Mouse (Mus musculus) stomach, postnatal 0 days (tissue): ENCODE measurements around the gene P2rx7. TPM values are rescaled to one million over a fixed set of nuclear protein-coding genes. Genes with fewer than 3 reads are reported as not detected.
A peak's percentile ranks its signal among the peaks of the same experiment; 100 is the strongest.
"Not testable (repeated sequence)": the region's sequence is repeated elsewhere in the genome, so short reads cannot be mapped to it uniquely, and the experiment has no call there.

Experiments
- ATAC-seq: fragments of 200-750 bp; cut with Nextera tagmentation; 2 replicates; pipeline ENCODE4 v1.8.0; 2017; ENCODE audit not compliant: low FRiP score, low TSS enrichment
- DNase-seq: peaks from one replicate; pipeline ENCODE4 v3.0.0-alpha.2; 2016; ENCODE audit warnings: low spot score
- H3K27ac ChIP-seq: fragments of 300-500 bp; sonication (generic); replicated peaks from 2 replicates; pipeline ENCODE4 v1.5.1; 2014; ENCODE audit warnings: mild to moderate bottlenecking, control low read depth
- H3K27me3 ChIP-seq: fragments of 300-500 bp; sonication (generic); 2 replicates; pipeline ENCODE4 v1.6.1; 2014; ENCODE audit warnings: low read length; ENCODE audit not compliant: control insufficient read depth, insufficient read depth
- H3K36me3 ChIP-seq: fragments of 300-500 bp; sonication (generic); 2 replicates; pipeline ENCODE4 v1.6.1; 2014; ENCODE audit warnings: low read length, mixed read lengths; ENCODE audit not compliant: control insufficient read depth, insufficient read depth
- H3K4me1 ChIP-seq: fragments of 300-500 bp; sonication (generic); replicated peaks from 2 replicates; pipeline ENCODE4 v1.6.1; 2014; ENCODE audit warnings: antibody characterized with exemption; ENCODE audit not compliant: control insufficient read depth, insufficient read depth
- H3K4me2 ChIP-seq: fragments of 300-500 bp; sonication (generic); replicated peaks from 2 replicates; pipeline ENCODE4 v1.6.1; 2014; ENCODE audit warnings: low read depth, mild to moderate bottlenecking, control low read depth, moderate library complexity
- H3K4me3 ChIP-seq: fragments of 300-500 bp; sonication (generic); 2 replicates; pipeline ENCODE4 v1.5.1; 2014; ENCODE audit warnings: low read depth, low read length, control low read depth
- H3K9ac ChIP-seq: fragments of 300-500 bp; sonication (generic); 2 replicates; pipeline ENCODE4 v1.6.1; 2014; ENCODE audit warnings: mild to moderate bottlenecking, low read length, control low read depth, mixed read lengths
- H3K9me3 ChIP-seq: fragments of 300-500 bp; sonication (generic); 2 replicates; pipeline ENCODE4 v1.6.1; 2016; ENCODE audit warnings: low read length; ENCODE audit not compliant: control insufficient read depth
- CTCF ChIP-seq: IDR thresholded peaks from 2 replicates; pipeline ENCODE4 v1.5.1; 2016; ENCODE audit warnings: antibody characterized with exemption, low read depth, mild to moderate bottlenecking, moderate library complexity
- EP300 ChIP-seq: optimal IDR thresholded peaks from 2 replicates; pipeline ENCODE3; 2016; ENCODE audit warnings: antibody characterized with exemption
- WGBS: fragments of 180-500 bp; shearing (Covaris S2); extraction: QIAGEN DNeasy Blood & Tissue Kit; methylation state at CpG from one replicate; pipeline ENCODE4 v1.1.7; 2014; 5-methylcytosine and 5-hydroxymethylcytosine counted together
- polyA plus RNA-seq: library from polyadenylated mRNA; unstranded; fragments of >200 nt; fragmentation: Nextera tagmentation; extraction: Ambion mirVana; gene quantifications from 2 replicates; pipeline ENCODE4 v1.2.1, GENCODE M21; 2015

The P2rx7 gene
- polyA plus RNA-seq, 1 experiment from 2014 or later, result 2.1 TPM

DNA sequence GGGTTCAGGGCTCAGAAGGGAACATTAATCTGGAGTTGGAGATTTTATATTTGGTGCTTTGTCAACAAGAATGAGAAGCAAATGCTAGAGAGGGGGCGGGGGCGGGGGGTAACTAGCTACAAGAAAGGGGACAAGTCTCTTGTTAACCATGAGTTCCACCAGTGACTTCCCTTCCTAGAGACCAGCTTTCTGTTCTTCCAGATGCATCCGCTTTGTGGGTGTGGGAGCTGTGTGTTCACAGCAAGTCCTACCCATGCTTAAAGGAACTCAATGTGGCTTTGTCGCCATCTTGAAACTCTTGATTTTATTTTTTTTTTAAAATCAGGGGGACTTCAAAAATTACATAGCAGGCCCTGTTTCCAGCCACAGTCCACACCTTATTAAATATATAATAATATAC, 4.2 kb upstream of the P2rx7 start:
- TF ChIP-seq EP300 (no peak), CTCF (no peak)
- Histone ChIP-seq H3K4me2 (no peak overlapping the region), H3K27me3 (no peaks in the 10 kb centered on the region), H3K9me3 (no peaks in the 10 kb centered on the region), H3K27ac (no peak overlapping the region), H3K4me1 (no peaks in the 10 kb centered on the region), H3K9ac (no peak overlapping the region), H3K36me3 (no peaks in the 10 kb centered on the region), H3K4me3 (no peak overlapping the region)
- 89% methylated on average over 4 of the region's 4 CpGs for WGBS
- ATAC-seq (no peak), DNase-seq (no peak)

DNA sequence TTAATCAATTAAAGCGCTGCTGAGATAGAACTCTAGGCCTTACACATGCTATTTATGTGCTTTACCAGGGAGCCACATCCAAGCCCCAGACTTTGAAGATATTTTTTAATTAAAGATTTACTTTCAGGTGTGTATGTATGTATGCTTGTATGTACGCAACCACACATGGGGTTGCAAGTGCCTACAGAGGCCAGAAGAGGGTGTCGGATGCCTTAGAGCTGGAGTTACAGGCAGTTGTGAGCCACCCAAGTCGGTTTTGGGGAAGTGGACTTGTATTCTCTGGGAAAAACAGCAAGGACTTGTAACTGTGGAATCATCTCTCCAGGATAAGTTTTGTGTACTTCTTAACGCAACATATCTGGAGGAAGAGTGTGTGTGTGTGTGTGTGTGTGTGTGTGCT, 3.7 kb upstream of the P2rx7 start:
- no peak overlapping the region for H3K4me2 ChIP-seq
- ATAC-seq, result no peak
- H3K27me3 ChIP-seq, result no peaks in the 10 kb centered on the region
- WGBS, result 81% methylated on average over 5 of the region's 5 CpGs
- TF ChIP-seq EP300 (no peak), CTCF (peak; percentile 43)
- H3K27ac ChIP-seq, result no peak overlapping the region
- H3K9me3 ChIP-seq, result no peaks in the 10 kb centered on the region
- no peak overlapping the region for H3K4me3 ChIP-seq
- no peaks in the 10 kb centered on the region for H3K36me3 ChIP-seq
- no peaks in the 10 kb centered on the region for H3K4me1 ChIP-seq
- no peak overlapping the region for H3K9ac ChIP-seq
- no peak for DNase-seq

DNA sequence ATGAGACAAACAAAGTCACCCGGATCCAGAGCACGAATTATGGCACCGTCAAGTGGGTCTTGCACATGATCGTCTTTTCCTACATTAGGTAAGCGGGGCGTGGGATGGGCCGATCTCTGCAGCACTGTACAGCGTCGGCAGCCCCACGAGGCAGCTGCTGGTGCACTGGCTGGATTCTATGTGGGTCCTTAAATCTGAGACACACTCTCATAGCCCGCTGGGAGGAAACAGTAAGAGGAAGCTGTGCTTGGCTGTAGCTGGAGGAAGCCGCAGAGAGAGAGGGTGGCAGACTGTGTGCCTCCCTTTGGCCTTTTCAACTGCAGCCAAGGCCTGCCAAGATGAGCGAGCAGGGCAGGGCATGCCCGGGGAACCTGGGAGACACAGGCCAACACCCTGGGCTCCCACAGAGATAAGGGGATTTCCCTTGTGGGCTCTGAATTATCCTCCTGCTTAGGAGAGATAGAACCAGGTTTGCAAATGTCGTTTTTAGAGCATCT, 448 bp downstream of the P2rx7 start:
- Histone ChIP-seq H3K4me1 (no peaks in the 10 kb centered on the region), H3K27me3 (no peaks in the 10 kb centered on the region), H3K9me3 (no peaks in the 10 kb centered on the region), H3K4me3 (peak overlapping the region; percentile 12; the same call in 1 of the 2 replicates), H3K36me3 (no peaks in the 10 kb centered on the region), H3K9ac (peak overlapping the region; percentile 35), H3K4me2 (peak overlapping the region; percentile 23), H3K27ac (peak overlapping the region; percentile 59)
- ATAC-seq (peak; percentile 39; the same call in 1 of the 2 replicates), DNase-seq (no peak)
- WGBS, result 51% methylated on average over 15 of the region's 15 CpGs
- TF ChIP-seq CTCF, result no peak
- TF ChIP-seq EP300, result no peak

DNA sequence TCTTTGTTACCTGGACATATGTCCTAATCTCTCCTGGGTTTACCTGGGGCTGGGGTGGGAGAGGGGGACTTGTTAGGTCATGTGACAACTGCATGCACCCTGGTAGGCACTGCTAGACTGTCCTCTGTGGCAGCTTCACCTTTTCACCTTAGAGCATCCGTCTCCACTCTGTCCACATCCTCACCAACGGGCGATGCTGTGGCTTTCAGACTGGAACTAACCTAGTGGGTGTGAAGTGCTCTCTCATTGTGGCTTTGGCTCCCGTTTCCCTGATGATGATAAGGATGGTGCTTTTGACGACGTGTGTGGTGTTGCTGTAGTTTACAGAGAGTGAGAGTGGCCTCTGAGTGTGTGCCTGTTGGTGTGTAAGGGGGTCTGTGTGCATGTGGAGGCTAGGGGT, 1.6 kb downstream of the P2rx7 start:
- Histone ChIP-seq H3K9me3 (no peaks in the 10 kb centered on the region), H3K9ac (no peak overlapping the region), H3K4me3 (no peak overlapping the region), H3K4me1 (no peaks in the 10 kb centered on the region), H3K4me2 (no peak overlapping the region), H3K27me3 (no peaks in the 10 kb centered on the region), H3K27ac (no peak overlapping the region), H3K36me3 (no peaks in the 10 kb centered on the region)
- ATAC-seq (no peak), DNase-seq (no peak)
- 75% methylated on average over 6 of the region's 6 CpGs for WGBS
- no peak for TF ChIP-seq CTCF
- TF ChIP-seq EP300, result no peak

DNA sequence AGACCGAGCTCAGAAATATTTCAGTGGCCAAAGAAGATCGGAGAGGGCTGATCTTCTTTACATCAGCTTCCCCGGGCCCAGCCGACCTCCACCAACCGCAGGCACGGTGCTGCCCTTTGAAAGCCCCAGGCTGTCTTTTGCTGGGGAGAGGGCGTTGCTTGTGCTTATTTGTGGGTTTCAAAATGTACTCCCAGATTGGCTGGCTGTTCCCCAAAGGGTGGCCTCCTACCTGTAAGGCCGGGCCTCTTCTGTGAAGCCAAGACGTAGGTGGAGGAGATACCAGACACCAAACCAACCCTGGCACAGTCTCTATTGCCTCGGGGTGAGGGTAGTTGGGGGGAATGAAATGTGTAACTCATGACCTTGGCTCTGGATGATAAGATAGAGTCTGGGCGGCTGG, 2.3 kb downstream of the P2rx7 start:
- no peaks in the 10 kb centered on the region for H3K9me3 ChIP-seq
- no peaks in the 10 kb centered on the region for H3K36me3 ChIP-seq
- no peak for ATAC-seq
- no peak overlapping the region for H3K27ac ChIP-seq
- H3K4me2 ChIP-seq, result no peak overlapping the region
- H3K9ac ChIP-seq, result no peak overlapping the region
- WGBS, result 87% methylated on average over 11 of the region's 11 CpGs
- TF ChIP-seq EP300 (no peak), CTCF (no peak)
- no peak for DNase-seq
- no peaks in the 10 kb centered on the region for H3K27me3 ChIP-seq
- no peak overlapping the region for H3K4me3 ChIP-seq
- H3K4me1 ChIP-seq, result no peaks in the 10 kb centered on the region

DNA sequence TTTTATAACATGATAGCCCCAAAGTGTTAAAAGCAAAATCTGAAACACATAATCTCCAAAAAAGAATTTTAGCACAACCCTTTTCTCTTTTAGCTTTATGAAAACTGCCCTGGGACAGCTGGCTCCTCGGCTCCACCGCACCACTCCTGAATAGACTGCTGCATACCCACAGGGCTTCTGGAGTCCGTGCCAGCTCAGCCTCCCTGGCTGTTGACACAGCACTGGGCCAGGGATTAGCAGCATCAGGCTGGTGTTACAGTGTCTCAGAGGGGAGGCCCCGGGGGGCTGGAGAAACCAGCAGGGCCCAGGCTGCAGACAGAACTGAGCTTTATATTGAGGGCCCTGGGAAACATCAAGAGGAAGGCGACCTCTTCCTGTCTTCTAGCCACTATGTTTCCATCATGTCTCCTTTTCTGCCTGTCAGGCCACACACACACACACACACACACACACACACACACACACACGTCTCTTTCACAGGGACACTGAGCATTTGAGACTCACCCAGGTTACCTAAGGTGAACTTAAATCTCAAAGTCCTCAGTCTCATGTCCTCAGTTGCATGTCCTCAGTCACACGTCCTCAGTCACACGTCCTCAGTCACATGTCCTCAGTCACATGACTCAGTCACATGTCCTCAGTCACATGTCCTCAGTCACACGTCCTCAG, 3.7 kb downstream of the P2rx7 start:
- WGBS, result 37% methylated on average over 9 of the region's 9 CpGs
- ATAC-seq (peak; percentile 34; the same call in 1 of the 2 replicates), DNase-seq (no peak)
- Histone ChIP-seq H3K36me3 (no peaks in the 10 kb centered on the region), H3K27ac (no peak overlapping the region), H3K27me3 (no peaks in the 10 kb centered on the region), H3K4me3 (no peak overlapping the region), H3K9me3 (no peaks in the 10 kb centered on the region), H3K4me2 (no peak overlapping the region), H3K9ac (no peak overlapping the region), H3K4me1 (no peaks in the 10 kb centered on the region)
- TF ChIP-seq CTCF, result no peak

DNA sequence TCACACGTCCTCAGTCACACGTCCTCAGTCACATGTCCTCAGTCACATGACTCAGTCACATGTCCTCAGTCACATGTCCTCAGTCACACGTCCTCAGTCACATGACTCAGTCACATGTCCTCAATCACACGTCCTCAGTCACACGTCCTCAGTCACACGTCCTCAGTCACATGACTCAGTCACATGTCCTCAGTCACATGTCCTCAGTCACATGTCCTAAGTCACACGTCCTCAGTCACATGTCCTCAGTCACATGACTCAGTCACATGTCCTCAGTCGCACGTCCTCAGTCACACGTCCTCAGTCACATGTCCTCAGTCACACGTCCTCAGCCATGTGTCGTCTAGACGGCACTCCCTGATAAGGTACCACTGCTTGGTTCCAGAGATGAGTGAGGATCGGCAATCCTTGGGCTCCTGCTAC, 4.3 kb downstream of the P2rx7 start:
- WGBS, result 94% methylated on average over 13 of the region's 14 CpGs
- H3K27me3 ChIP-seq, H3K4me1 ChIP-seq, DNase-seq, H3K36me3 ChIP-seq, H3K9me3 ChIP-seq, H3K9ac ChIP-seq, H3K4me3 ChIP-seq, ATAC-seq, H3K4me2 ChIP-seq, H3K27ac ChIP-seq: not testable (repeated sequence)
